Mouse (Mus musculus): Measurements from ENCODE around the gene Eif2b1.
A peak's percentile ranks its signal among the peaks of the same experiment; 100 is the strongest.

DNA sequence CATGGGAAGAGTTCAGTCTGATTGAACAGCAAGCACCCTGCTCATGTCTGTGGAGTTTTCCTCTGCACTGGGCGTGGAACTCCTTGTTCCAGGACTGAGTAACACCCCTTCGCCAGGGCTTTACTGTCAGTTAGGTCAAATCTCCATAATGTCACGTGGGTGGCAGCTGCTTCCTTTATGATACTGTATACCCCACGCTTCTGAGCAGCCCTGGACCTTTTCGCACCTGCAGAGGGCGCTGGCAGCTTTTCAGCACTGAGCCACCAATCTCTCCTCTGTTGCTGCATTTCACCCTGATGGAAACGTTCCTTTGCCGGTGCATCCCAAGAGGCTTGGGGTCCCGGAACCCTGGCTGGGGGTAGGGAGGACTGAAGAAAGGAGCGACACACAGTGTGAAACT lies 32.0 kb upstream of the Eif2b1 start:
- TF ChIP-seq CTCF (IDR thresholded peaks at IDR 0.05; ENCODE audit: borderline replicate concordance, control insufficient read depth, extremely low read depth, insufficient read depth, low read length, poor library complexity) (peak; percentile 47; the same call in 1 of the 2 replicates), POLR2A (IDR thresholded peaks at IDR 0.05; ENCODE audit: control insufficient read depth, extremely low read depth, insufficient read depth, low read length, poor library complexity) (no peak)
